In the genomic region with DNA sequence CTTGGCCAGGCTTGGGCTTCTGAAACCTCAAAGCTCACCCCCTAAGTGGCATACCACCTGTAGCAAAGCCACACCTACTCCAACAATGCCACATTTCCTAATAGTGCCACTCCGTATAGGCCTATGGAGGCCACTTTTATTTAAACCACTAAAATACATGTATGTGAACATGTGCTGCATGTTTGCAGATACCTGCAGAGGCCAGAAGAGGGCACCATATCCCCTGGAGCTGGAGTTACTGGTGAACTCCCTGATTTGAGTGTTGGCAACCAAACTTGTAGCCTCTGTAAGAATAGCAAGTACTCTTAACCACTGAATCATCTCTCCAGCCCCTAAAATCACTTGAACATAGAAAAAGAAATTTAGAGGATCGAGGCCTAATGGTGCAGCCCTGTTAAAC, we compare ENCODE assay signal across 8 mouse cellular contexts. TPM values are rescaled to one million over a fixed set of nuclear protein-coding genes. Genes with fewer than 3 reads are reported as not detected.
DNase-seq lines count a peak whose midpoint lies in the region; ATAC-seq and TF ChIP-seq lines count a peak whose summit lies in the region.

No protein-coding gene starts in this region.

- no peak overlapping the region for H3K4me2 ChIP-seq in midbrain, embryonic 11.5 days
- H3K4me2 ChIP-seq in midbrain, embryonic 13.5 days (replicated peaks) = no peak overlapping the region
- no peak overlapping the region for H3K4me2 ChIP-seq in hindbrain, postnatal 0 days (ENCODE audit: low read depth, low read length)

- ATAC-seq in midbrain, embryonic 11.5 days (ENCODE audit: low FRiP score) = no peak
- no peak for ATAC-seq in midbrain, embryonic 13.5 days
- no peak for ATAC-seq in hindbrain, postnatal 0 days

- no peaks in the 10 kb centered on the region for H3K4me1 ChIP-seq in midbrain, embryonic 11.5 days (ENCODE audit: control insufficient read depth, insufficient read depth, low read length)
- H3K4me1 ChIP-seq in midbrain, embryonic 13.5 days (replicated peaks) = no peaks in the 10 kb centered on the region
- H3K4me1 ChIP-seq in hindbrain, postnatal 0 days (ENCODE audit: insufficient read depth, low read length) = no peaks in the 10 kb centered on the region

- no peaks in the 10 kb centered on the region for H3K27me3 ChIP-seq in midbrain, embryonic 11.5 days (ENCODE audit: control insufficient read depth, insufficient read depth, low read length)
- no peaks in the 10 kb centered on the region for H3K27me3 ChIP-seq in midbrain, embryonic 13.5 days
- H3K27me3 ChIP-seq in hindbrain, postnatal 0 days (ENCODE audit: insufficient read depth, low read length) = no peaks in the 10 kb centered on the region

- 91% methylated on average over 2 of the region's 2 CpGs for WGBS in midbrain, embryonic 11.5 days
- WGBS in midbrain, embryonic 13.5 days = 93% methylated on average over 2 of the region's 2 CpGs
- WGBS in hindbrain, postnatal 0 days = 94% methylated on average over 2 of the region's 2 CpGs

- H3K9me3 ChIP-seq in midbrain, embryonic 11.5 days (ENCODE audit: control insufficient read depth, low read length) = no peaks in the 10 kb centered on the region
- H3K9me3 ChIP-seq in midbrain, embryonic 13.5 days = no peaks in the 10 kb centered on the region
- H3K9me3 ChIP-seq in hindbrain, postnatal 0 days (ENCODE audit: low read length) = no peaks in the 10 kb centered on the region

- TF ChIP-seq CTCF in hindbrain, postnatal 0 days (IDR thresholded peaks at IDR 0.05; ENCODE audit: low read depth) = peak; percentile 77

- no peak overlapping the region for H3K27ac ChIP-seq in midbrain, embryonic 11.5 days (ENCODE audit: low read depth, low read length)
- no peak overlapping the region for H3K27ac ChIP-seq in midbrain, embryonic 13.5 days
- H3K27ac ChIP-seq in hindbrain, postnatal 0 days = no peak overlapping the region

- peaks cover 10% of the 10 kb centered on the region for H3K36me3 ChIP-seq in midbrain, embryonic 11.5 days (ENCODE audit: control insufficient read depth, insufficient read depth, low read length)
- H3K36me3 ChIP-seq in midbrain, embryonic 13.5 days = peaks cover 94% of the 10 kb centered on the region
- H3K36me3 ChIP-seq in hindbrain, postnatal 0 days (ENCODE audit: insufficient read depth, low read length) = peaks cover 40% of the 10 kb centered on the region

- DNase-seq in adrenal gland, adult (ENCODE audit: inconsistent age in 2 of 2, low spot score in 1 of 2) = peak; percentile 33 to 84
- DNase-seq in adrenal gland, postnatal 4 days (ENCODE audit: low spot score in 2 of 2) = no peak
- DNase-seq in midbrain, embryonic 11.5 days (ENCODE audit: low spot score, missing footprints) = peak; percentile 83
- peak; percentile 39 for DNase-seq in c-Kit-positive CD71-negative TER-119-negative erythroid progenitor cells, embryonic 14.5 days (ENCODE audit: low read depth)
- DNase-seq in hindbrain, postnatal 0 days (ENCODE audit: low spot score) = peak; percentile 69
- DNase-seq in lung, postnatal 25 days (ENCODE audit: low spot score) = peak; percentile 32
- peak; percentile 62 for DNase-seq in thymus, postnatal 14 days

- no peak overlapping the region for H3K9ac ChIP-seq in midbrain, embryonic 11.5 days (ENCODE audit: low read length)
- no peak overlapping the region for H3K9ac ChIP-seq in midbrain, embryonic 13.5 days (replicated peaks)
- no peak overlapping the region for H3K9ac ChIP-seq in hindbrain, postnatal 0 days (replicated peaks; ENCODE audit: low read length)

- no peak overlapping the region for H3K4me3 ChIP-seq in midbrain, embryonic 11.5 days (ENCODE audit: low read depth, low read length)
- H3K4me3 ChIP-seq in midbrain, embryonic 13.5 days (replicated peaks) = no peak overlapping the region
- no peak overlapping the region for H3K4me3 ChIP-seq in hindbrain, postnatal 0 days (ENCODE audit: low read length)

RNA-seq across cellular contexts. Expression of a gene that starts 12.5 kb away (rescaled TPM):
- total RNA-seq in adrenal gland, postnatal 4 days (2021) = under 1 TPM; 0.42 TPM
- not detected in 2 replicates for polyA plus RNA-seq in midbrain, embryonic 11.5 days (2014; fragmentation: Nextera tagmentation; extraction: Ambion mirVana)
- polyA plus RNA-seq in midbrain, embryonic 13.5 days (2015; fragmentation: Nextera tagmentation; extraction: Ambion mirVana) = not detected in 2 replicates
- total RNA-seq in hindbrain, postnatal 0 days (2014; rRNA removed) = not detected in 2 replicates
- polyA plus RNA-seq in hindbrain, postnatal 0 days (2015; fragmentation: Nextera tagmentation; extraction: Ambion mirVana) = not detected in 2 replicates

RNA-seq across cellular contexts. Expression of a gene that starts 27.1 kb away (rescaled TPM):
- total RNA-seq in adrenal gland, postnatal 4 days (2021) = 10 to 100 TPM; 45.2 to 47.3 TPM
- 12.5 and 14.6 TPM in 2 replicates for polyA plus RNA-seq in midbrain, embryonic 11.5 days (2014; fragmentation: Nextera tagmentation; extraction: Ambion mirVana)
- polyA plus RNA-seq in midbrain, embryonic 13.5 days (2015; fragmentation: Nextera tagmentation; extraction: Ambion mirVana) = 13.7 and 14.2 TPM in 2 replicates
- total RNA-seq in hindbrain, postnatal 0 days (2014; rRNA removed) = 10.8 and 14.7 TPM in 2 replicates
- polyA plus RNA-seq in hindbrain, postnatal 0 days (2015; fragmentation: Nextera tagmentation; extraction: Ambion mirVana) = 10.6 and 11.6 TPM in 2 replicates

RNA-seq across cellular contexts. Expression of a gene that starts 35.7 kb away (rescaled TPM):
- 10 to 100 TPM; 23.6 to 24.3 TPM for total RNA-seq in adrenal gland, postnatal 4 days (2021)
- 15.5 and 16.0 TPM in 2 replicates for polyA plus RNA-seq in midbrain, embryonic 11.5 days (2014; fragmentation: Nextera tagmentation; extraction: Ambion mirVana)
- 35.7 and 36.9 TPM in 2 replicates for polyA plus RNA-seq in midbrain, embryonic 13.5 days (2015; fragmentation: Nextera tagmentation; extraction: Ambion mirVana)
- total RNA-seq in hindbrain, postnatal 0 days (2014; rRNA removed) = 37.2 and 50.2 TPM in 2 replicates
- polyA plus RNA-seq in hindbrain, postnatal 0 days (2015; fragmentation: Nextera tagmentation; extraction: Ambion mirVana) = 48.7 and 54.3 TPM in 2 replicates

RNA-seq across cellular contexts. Expression of a gene that starts 45.3 kb away (rescaled TPM):
- 10 to 100 TPM; 23.8 to 25.5 TPM for total RNA-seq in adrenal gland, postnatal 4 days (2021)
- 63.4 and 64.4 TPM in 2 replicates for polyA plus RNA-seq in midbrain, embryonic 11.5 days (2014; fragmentation: Nextera tagmentation; extraction: Ambion mirVana)
- 171 and 176 TPM in 2 replicates for polyA plus RNA-seq in midbrain, embryonic 13.5 days (2015; fragmentation: Nextera tagmentation; extraction: Ambion mirVana)
- total RNA-seq in hindbrain, postnatal 0 days (2014; rRNA removed) = 110 and 144 TPM in 2 replicates
- polyA plus RNA-seq in hindbrain, postnatal 0 days (2015; fragmentation: Nextera tagmentation; extraction: Ambion mirVana) = 124 and 138 TPM in 2 replicates

RNA-seq across cellular contexts. Expression of a gene that starts 49.4 kb away (rescaled TPM):
- 10 to 100 TPM; 30.2 to 31.1 TPM for total RNA-seq in adrenal gland, postnatal 4 days (2021)
- 61.6 and 65.4 TPM in 2 replicates for polyA plus RNA-seq in midbrain, embryonic 11.5 days (2014; fragmentation: Nextera tagmentation; extraction: Ambion mirVana)
- polyA plus RNA-seq in midbrain, embryonic 13.5 days (2015; fragmentation: Nextera tagmentation; extraction: Ambion mirVana) = 38.9 and 40.4 TPM in 2 replicates
- 57.9 and 94.0 TPM in 2 replicates for total RNA-seq in hindbrain, postnatal 0 days (2014; rRNA removed)
- polyA plus RNA-seq in hindbrain, postnatal 0 days (2015; fragmentation: Nextera tagmentation; extraction: Ambion mirVana) = 50.6 and 56.8 TPM in 2 replicates

Comparison
In these comparisons a context has a peak if more than half of its experiments do, and no peak if none do; other contexts are left out.
1. DNase-seq: peak in adrenal gland, adult (2 of 2), midbrain, embryonic 11.5 days (single experiment), c-Kit-positive CD71-negative TER-119-negative erythroid progenitor cells, embryonic 14.5 days (single experiment), hindbrain, postnatal 0 days (single experiment), lung, postnatal 25 days (single experiment) and thymus, postnatal 14 days (single experiment); none in adrenal gland, postnatal 4 days (0 of 2).